17 mouse cellular contexts compared by ENCODE assay signal in genomic region chr13:76527751-76528150, GRCm38 (mm10).
"Had no signal": no experiment of that assay in that cellular context is flagged by ENCODE, and none has a peak within 500 bp of the region (broad histone marks: within the 10 kb centered on the region; RNA-seq: fewer than 3 reads in every experiment).

No protein-coding gene starts in this region.

- H3K27me3 ChIP-seq: midbrain, embryonic 12.5 days; neural tube, embryonic 12.5 days; stomach, embryonic 15.5 days had no signal

- DNase-seq: lung, adult 18-20 months; lung, embryonic 14.5 days; lung, postnatal 10 days; lung, postnatal 4 days; midbrain, embryonic 14.5 days; retina, postnatal 1 day; right cerebral cortex, adult 18-20 months; right cerebral cortex, postnatal 25 days; thymus, adult 2 months; thymus, postnatal 25 days; thymus, postnatal 4 days had no signal

- H3K9ac ChIP-seq: lung, embryonic 14.5 days; midbrain, embryonic 12.5 days; neural tube, embryonic 12.5 days; stomach, embryonic 15.5 days had no signal

- H3K4me3 ChIP-seq: midbrain, embryonic 10.5 days; midbrain, embryonic 12.5 days; neural tube, embryonic 12.5 days; stomach, embryonic 15.5 days had no signal

- ATAC-seq: midbrain, embryonic 16.5 days had no signal

- H3K36me3 ChIP-seq: midbrain, embryonic 10.5 days; midbrain, embryonic 12.5 days; neural tube, embryonic 12.5 days; stomach, embryonic 15.5 days had no signal

- H3K9me3 ChIP-seq: midbrain, embryonic 10.5 days; midbrain, embryonic 12.5 days; neural tube, embryonic 12.5 days; stomach, embryonic 15.5 days had no signal

- H3K4me2 ChIP-seq: lung, embryonic 14.5 days; midbrain, embryonic 12.5 days; neural tube, embryonic 12.5 days; stomach, embryonic 15.5 days had no signal

- H3K27ac ChIP-seq: midbrain, embryonic 10.5 days; midbrain, embryonic 12.5 days; neural tube, embryonic 12.5 days; stomach, embryonic 15.5 days; stomach, postnatal 0 days had no signal

- H3K4me1 ChIP-seq: midbrain, embryonic 10.5 days; midbrain, embryonic 12.5 days; neural tube, embryonic 12.5 days; stomach, embryonic 15.5 days had no signal
